Mouse (Mus musculus) Muller cell, postnatal 12 days (primary cell): ENCODE measurements around the gene Raf1.
A peak's percentile ranks its signal among the peaks of the same experiment; 100 is the strongest.

Experiments used
- DNase-seq: peaks from one replicate; pipeline ENCODE4 v3.0.0-alpha.2; 2015; ENCODE audit errors: inconsistent ontology term

Gene Raf1

GRCm38 (mm10) chr6:115615983-115616382 is 60.5 kb downstream of the Raf1 start:
- no peak for DNase-seq

- DNase-seq: no peak
Measured at GRCm38 (mm10) chr6:115613793-115614192, 62.6 kb downstream of the Raf1 start.

GRCm38 (mm10) chr6:115610301-115610700 is 66.1 kb downstream of the Raf1 start:
- DNase-seq: no peak

GRCm38 (mm10) chr6:115609121-115609520 is 67.3 kb downstream of the Raf1 start:
- no peak for DNase-seq

GRCm38 (mm10) chr6:115607429-115607828 is 69.0 kb downstream of the Raf1 start:
- DNase-seq: no peak

GRCm38 (mm10) chr6:115606461-115606860 is 70.0 kb downstream of the Raf1 start:
- DNase-seq: peak; percentile 45

- DNase-seq: peak; percentile 86
Measured at GRCm38 (mm10) chr6:115601715-115602523, 74.5 kb downstream of the Raf1 start, which contains the start of gene Mkrn2. Gene Mkrn2, plus strand, starts transcription at chr6:115601902.

- DNase-seq: no peak
Measured at GRCm38 (mm10) chr6:115601322-115601714, 75.1 kb downstream of the Raf1 start.

GRCm38 (mm10) chr6:115595667-115596066 is 80.8 kb downstream of the Raf1 start:
- no peak for DNase-seq

- DNase-seq: no peak
Measured at GRCm38 (mm10) chr6:115594463-115594862, 82.0 kb downstream of the Raf1 start.

GRCm38 (mm10) chr6:115593252-115593651 is 83.2 kb downstream of the Raf1 start:
- DNase-seq: no peak

GRCm38 (mm10) chr6:115592458-115592857 is 84.0 kb downstream of the Raf1 start, which contains the start of gene Mkrn2os:
Gene Mkrn2os, minus strand, starts transcription at chr6:115592576.
- DNase-seq: no peak

- no peak for DNase-seq
Measured at GRCm38 (mm10) chr6:115591692-115592359, 84.6 kb downstream of the Raf1 start.

- no peak for DNase-seq
Measured at GRCm38 (mm10) chr6:115586321-115586720, 90.1 kb downstream of the Raf1 start.

- no peak for DNase-seq
Measured at GRCm38 (mm10) chr6:115584176-115584575, 92.3 kb downstream of the Raf1 start.

- DNase-seq: no peak
Measured at GRCm38 (mm10) chr6:115583430-115584125, 92.9 kb downstream of the Raf1 start.

GRCm38 (mm10) chr6:115582328-115583115 is 93.9 kb downstream of the Raf1 start:
- no peak for DNase-seq

- DNase-seq: no peak
Measured at GRCm38 (mm10) chr6:115580810-115581209, 95.6 kb downstream of the Raf1 start.

- DNase-seq: no peak
Measured at GRCm38 (mm10) chr6:115577941-115578340, 98.5 kb downstream of the Raf1 start.

GRCm38 (mm10) chr6:115577407-115577806 is 99.0 kb downstream of the Raf1 start:
- DNase-seq: no peak

- DNase-seq: no peak
Measured at GRCm38 (mm10) chr6:115574171-115574570, 102.3 kb downstream of the Raf1 start.
